Mouse (Mus musculus) limb, embryonic 15.5 days (tissue): ENCODE data around the gene Nrap. TPM values are rescaled to one million over a fixed set of nuclear protein-coding genes. Genes with fewer than 3 reads are reported as not detected.
"Not testable (repeated sequence)": the region's sequence is repeated elsewhere in the genome, so short reads cannot be mapped to it uniquely, and the experiment has no call there.

Experiments
- ATAC-seq: fragments of 200-750 bp; cut with Nextera tagmentation; 2 replicates; pipeline ENCODE4 v1.8.0; 2017; ENCODE audit warnings: low read depth, moderate TSS enrichment; ENCODE audit not compliant: insufficient number of reproducible peaks, low FRiP score, low TSS enrichment
- H3K27ac ChIP-seq: fragments of 300-500 bp; sonication (generic); 2 replicates; pipeline ENCODE4 v1.5.1; 2015; ENCODE audit warnings: moderate library complexity, mild to moderate bottlenecking, inconsistent platforms
- H3K27me3 ChIP-seq: fragments of 300-500 bp; sonication (generic); 2 replicates; pipeline ENCODE4 v1.6.1; 2015; ENCODE audit warnings: inconsistent platforms
- H3K36me3 ChIP-seq: fragments of 300-500 bp; sonication (generic); 2 replicates; pipeline ENCODE4 v1.6.1; 2015; ENCODE audit warnings: inconsistent platforms
- H3K4me1 ChIP-seq: fragments of 300-500 bp; sonication (generic); 2 replicates; pipeline ENCODE4 v1.6.1; 2015; ENCODE audit warnings: inconsistent platforms
- H3K4me2 ChIP-seq: fragments of 300-500 bp; sonication (generic); 2 replicates; pipeline ENCODE4 v1.6.1; 2015; ENCODE audit warnings: mild to moderate bottlenecking, inconsistent platforms
- H3K4me3 ChIP-seq: fragments of 300-500 bp; sonication (generic); 2 replicates; pipeline ENCODE4 v1.5.1; 2015; ENCODE audit warnings: mild to moderate bottlenecking, inconsistent platforms
- H3K9ac ChIP-seq: fragments of 300-500 bp; sonication (generic); 2 replicates; pipeline ENCODE4 v1.6.1; 2015; ENCODE audit warnings: inconsistent platforms
- H3K9me3 ChIP-seq: fragments of 300-500 bp; sonication (generic); 2 replicates; pipeline ENCODE4 v1.6.1; 2016; ENCODE audit warnings: inconsistent platforms
- WGBS: fragments of 180-500 bp; shearing (Covaris S2); methylation state at CpG from one replicate; pipeline ENCODE4 v1.1.7; 2015; 5-methylcytosine and 5-hydroxymethylcytosine counted together
- polyA plus RNA-seq: library from polyadenylated mRNA; unstranded; fragments of >200 nt; fragmentation: Nextera tagmentation; extraction: Ambion mirVana; gene quantifications from 2 replicates; pipeline ENCODE4 v1.2.1, GENCODE M21; 2015

Gene Nrap
- polyA plus RNA-seq, 1 experiment from 2014 or later = 2.7 TPM

- Histone ChIP-seq H3K9me3 (no peaks in the 10 kb centered on the region), H3K27me3 (no peaks in the 10 kb centered on the region), H3K4me2 (no peak overlapping the region), H3K27ac (no peak overlapping the region), H3K4me3 (no peak overlapping the region), H3K9ac (no peak overlapping the region), H3K4me1 (peaks cover 7% of the 10 kb centered on the region), H3K36me3 (no peaks in the 10 kb centered on the region)
- 88% methylated on average over 3 of the region's 3 CpGs for WGBS
- no peak for ATAC-seq
Observed at GRCm38 (mm10) chr19:56420345-56420744, 30.5 kb upstream of the Nrap start.

GRCm38 (mm10) chr19:56419452-56419851 is 29.6 kb upstream of the Nrap start:
- H3K4me1 ChIP-seq = peaks cover 7% of the 10 kb centered on the region
- WGBS = 39% methylated on average over 9 of the region's 9 CpGs
- H3K9ac ChIP-seq = no peak overlapping the region
- no peak for ATAC-seq
- no peaks in the 10 kb centered on the region for H3K27me3 ChIP-seq
- no peaks in the 10 kb centered on the region for H3K9me3 ChIP-seq
- H3K4me3 ChIP-seq = no peak overlapping the region
- H3K27ac ChIP-seq = no peak overlapping the region
- no peaks in the 10 kb centered on the region for H3K36me3 ChIP-seq
- H3K4me2 ChIP-seq = no peak overlapping the region

GRCm38 (mm10) chr19:56418404-56418803 is 28.6 kb upstream of the Nrap start:
- no peaks in the 10 kb centered on the region for H3K27me3 ChIP-seq
- no peak overlapping the region for H3K4me2 ChIP-seq
- no peak overlapping the region for H3K9ac ChIP-seq
- ATAC-seq = no peak
- no peaks in the 10 kb centered on the region for H3K9me3 ChIP-seq
- 45% methylated on average over 4 of the region's 4 CpGs for WGBS
- no peak overlapping the region for H3K4me3 ChIP-seq
- peaks cover 7% of the 10 kb centered on the region for H3K4me1 ChIP-seq
- no peak overlapping the region for H3K27ac ChIP-seq
- no peaks in the 10 kb centered on the region for H3K36me3 ChIP-seq

GRCm38 (mm10) chr19:56409884-56410283 is 20.0 kb upstream of the Nrap start:
- 95% methylated on average over 4 of the region's 4 CpGs for WGBS
- not testable (repeated sequence) for H3K27me3 ChIP-seq, ATAC-seq, H3K4me3 ChIP-seq, H3K4me1 ChIP-seq, H3K9ac ChIP-seq, H3K27ac ChIP-seq, H3K4me2 ChIP-seq, H3K9me3 ChIP-seq
- peaks cover 27% of the 10 kb centered on the region for H3K36me3 ChIP-seq

- 89% methylated on average over 7 of the region's 7 CpGs for WGBS
- Histone ChIP-seq H3K4me2 (no peak overlapping the region), H3K9me3 (no peaks in the 10 kb centered on the region), H3K9ac (no peak overlapping the region), H3K36me3 (peaks cover 36% of the 10 kb centered on the region), H3K4me1 (0 out of 2 replicates have a peak, but pooled peaks cover 2% of the 10 kb centered on the region), H3K4me3 (no peak overlapping the region), H3K27ac (no peak overlapping the region), H3K27me3 (no peaks in the 10 kb centered on the region)
- ATAC-seq = no peak
Observed at GRCm38 (mm10) chr19:56406581-56406980, 16.7 kb upstream of the Nrap start.

- Histone ChIP-seq H3K4me2 (no peak overlapping the region), H3K4me3 (no peak overlapping the region), H3K9me3 (no peaks in the 10 kb centered on the region), H3K27ac (no peak overlapping the region), H3K9ac (no peak overlapping the region), H3K36me3 (peaks cover 36% of the 10 kb centered on the region), H3K4me1 (0 out of 2 replicates have a peak, but pooled peaks cover 2% of the 10 kb centered on the region), H3K27me3 (no peaks in the 10 kb centered on the region)
- 94% methylated on average over 4 of the region's 4 CpGs for WGBS
- no peak for ATAC-seq
Observed at GRCm38 (mm10) chr19:56405824-56406223, 16.0 kb upstream of the Nrap start.

GRCm38 (mm10) chr19:56401864-56402263 is 12.0 kb upstream of the Nrap start:
- H3K9ac ChIP-seq = no peak overlapping the region
- ATAC-seq = no peak
- H3K9me3 ChIP-seq = no peaks in the 10 kb centered on the region
- WGBS = 37% methylated on average over 6 of the region's 6 CpGs
- H3K4me3 ChIP-seq = no peak overlapping the region
- H3K27ac ChIP-seq = no peak overlapping the region
- peaks cover 11% of the 10 kb centered on the region for H3K4me1 ChIP-seq
- no peak overlapping the region for H3K4me2 ChIP-seq
- H3K36me3 ChIP-seq = peaks cover 17% of the 10 kb centered on the region
- H3K27me3 ChIP-seq = no peaks in the 10 kb centered on the region

- Histone ChIP-seq H3K9ac (no peak overlapping the region), H3K9me3 (no peaks in the 10 kb centered on the region), H3K36me3 (peaks cover 12% of the 10 kb centered on the region), H3K27me3 (peaks cover 5% of the 10 kb centered on the region), H3K4me2 (no peak overlapping the region), H3K4me3 (no peak overlapping the region), H3K27ac (no peak overlapping the region), H3K4me1 (peaks cover 19% of the 10 kb centered on the region)
- ATAC-seq = no peak
- WGBS = 50% methylated on average over 14 of the region's 14 CpGs
Observed at GRCm38 (mm10) chr19:56400200-56400599, 10.4 kb upstream of the Nrap start.

GRCm38 (mm10) chr19:56398528-56398795 is 8.6 kb upstream of the Nrap start:
- Histone ChIP-seq H3K9ac (no peak overlapping the region), H3K4me1 (peaks cover 19% of the 10 kb centered on the region), H3K4me2 (no peak overlapping the region), H3K27ac (no peak overlapping the region), H3K9me3 (no peaks in the 10 kb centered on the region), H3K27me3 (peaks cover 9% of the 10 kb centered on the region), H3K36me3 (no peaks in the 10 kb centered on the region), H3K4me3 (no peak overlapping the region)
- ATAC-seq = no peak

- Histone ChIP-seq H3K4me3 (peak overlapping the region; percentile 61), H3K9ac (peak overlapping the region; percentile 47), H3K36me3 (no peaks in the 10 kb centered on the region), H3K4me1 (peaks cover 19% of the 10 kb centered on the region), H3K27me3 (peaks cover 9% of the 10 kb centered on the region), H3K4me2 (peak overlapping the region; percentile 93), H3K27ac (peak overlapping the region; percentile 87), H3K9me3 (no peaks in the 10 kb centered on the region)
- ATAC-seq = no peak
- WGBS = 43% methylated on average over 11 of the region's 11 CpGs
Observed at GRCm38 (mm10) chr19:56397663-56398527, 8.1 kb upstream of the Nrap start.

- H3K9me3 ChIP-seq = no peaks in the 10 kb centered on the region
- no peaks in the 10 kb centered on the region for H3K36me3 ChIP-seq
- WGBS = under 1% methylated on average over 77 of the region's 78 CpGs
- peaks cover 19% of the 10 kb centered on the region for H3K4me1 ChIP-seq
- peak within 1 kb of the TSS; percentile 93 for H3K4me2 ChIP-seq
- peak; percentile 55; the same call in 1 of the 2 replicates for ATAC-seq
- peak within 1 kb of the TSS; percentile 87 for H3K27ac ChIP-seq
- peaks cover 9% of the 10 kb centered on the region for H3K27me3 ChIP-seq
- peak within 1 kb of the TSS; percentile 47 for H3K9ac ChIP-seq
- H3K4me3 ChIP-seq = peak within 1 kb of the TSS; percentile 61
Observed at GRCm38 (mm10) chr19:56396669-56397621, 7.1 kb upstream of the Nrap start, which contains the start of gene Casp7. Casp7 (plus strand) TSS chr19:56397129.

- H3K9ac ChIP-seq = 0 out of 2 replicates have a peak overlapping the region, but pooled peaks have one; percentile 47
- H3K4me3 ChIP-seq = peak overlapping the region; percentile 61
Observed at GRCm38 (mm10) chr19:56396227-56396626, 6.4 kb upstream of the Nrap start.

More at GRCm38 (mm10) chr19:56396227-56396626, 6.4 kb upstream of the Nrap start:
- no peak for ATAC-seq
- peak overlapping the region; percentile 93 for H3K4me2 ChIP-seq
- H3K9me3 ChIP-seq = no peaks in the 10 kb centered on the region
- no peak overlapping the region for H3K27ac ChIP-seq
- no peaks in the 10 kb centered on the region for H3K36me3 ChIP-seq
- 39% methylated on average over 12 of the region's 12 CpGs for WGBS
- peaks cover 9% of the 10 kb centered on the region for H3K27me3 ChIP-seq
- H3K4me1 ChIP-seq = peaks cover 17% of the 10 kb centered on the region
